Mouse (Mus musculus): ENCODE measurements around the gene Nr1h4.

- TF ChIP-seq CTCF (IDR thresholded peaks at IDR 0.05; ENCODE audit: control insufficient read depth, insufficient read depth, low read length) (no peak), POLR2A (IDR thresholded peaks at IDR 0.05; ENCODE audit: borderline replicate concordance, control insufficient read depth, low read depth, low read length) (no peak)
Measured at GRCm38 (mm10) chr10:89462890-89463289, 70.5 kb downstream of the Nr1h4 start.
